Mouse (Mus musculus) Patski (cell line): Measurements from ENCODE around the gene Ceacam2. TPM values are rescaled to one million over a fixed set of nuclear protein-coding genes. Genes with fewer than 3 reads are reported as not detected.
A peak's percentile ranks its signal among the peaks of the same experiment; 100 is the strongest.
"Not testable (repeated sequence)": the region's sequence is repeated elsewhere in the genome, so short reads cannot be mapped to it uniquely, and the experiment has no call there.

Experiments
- ATAC-seq: fragments of 100-300 bp; one replicate; pipeline ENCODE4 v1.8.0; 2021
- CTCF ChIA-PET: fragments of 350-600 bp; sonication (Branson Sonifier 250); formaldehyde crosslinking; loops from one replicate; lab custom pipeline; 2022; ENCODE audit warnings: inconsistent platforms; lab: Charles Lee
- POLR2A ChIA-PET: fragments of 350-600 bp; sonication (Branson Sonifier 250); formaldehyde crosslinking; loops from one replicate; lab custom pipeline; 2022; ENCODE audit warnings: antibody characterized with exemption, inconsistent platforms; lab: Charles Lee
- DNase-seq: peaks from one replicate; pipeline ENCODE4 v3.0.0-alpha.2; 2011; ENCODE audit warnings: low read depth, low spot score
- H3K27me3 ChIP-seq: fragments of 371-371 bp; one replicate; pipeline ENCODE4 v1.5.1; 2021
- CTCF ChIP-seq: fragments of 100-300 bp; IDR thresholded peaks from one replicate; pipeline ENCODE4 v1.5.1; 2021
- in situ Hi-C: fragments of 300-500 bp; cut with MboI; formaldehyde crosslinking; loops from 3 replicates; pipeline ENCODE4 v1.11.1; 2018; ENCODE audit warnings: low pct_unique_long_range_greater_than_20kb, mixed read lengths
- polyA plus RNA-seq: library from polyadenylated mRNA; unstranded; gene quantifications from one replicate; pipeline ENCODE4 v1.2.3, GENCODE M21; 2021

Ceacam2 gene
- polyA plus RNA-seq, 1 experiment from 2014 or later, result 0.28 TPM

DNA sequence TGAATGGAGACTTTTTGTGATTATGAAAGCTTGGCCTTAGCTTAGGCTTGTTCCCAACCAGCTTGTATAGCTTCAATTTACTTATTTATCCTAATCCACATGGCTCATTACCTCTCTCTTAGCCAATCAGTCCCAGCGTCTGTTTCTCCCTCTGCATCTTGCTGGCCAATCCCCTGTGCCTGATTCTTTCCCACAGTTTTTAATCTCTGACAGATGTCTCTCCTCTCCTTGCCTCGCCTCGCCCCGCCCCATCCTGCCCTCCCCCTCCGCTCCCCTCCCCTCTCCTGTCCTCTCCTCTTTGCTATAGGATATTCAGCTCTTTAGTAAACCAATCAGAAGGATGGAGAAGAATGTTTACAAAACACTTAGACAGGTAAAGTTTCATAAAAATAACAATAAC lies 54.6 kb downstream of the Ceacam2 start:
- H3K27me3 ChIP-seq, result no peaks in the 10 kb centered on the region
- TF ChIP-seq CTCF, result no peak
- CTCF ChIA-PET, result no interaction called here
- no peak for ATAC-seq
- POLR2A ChIA-PET, result no interaction called here
- in situ Hi-C loops, result no loop called here
- no peak for DNase-seq

DNA sequence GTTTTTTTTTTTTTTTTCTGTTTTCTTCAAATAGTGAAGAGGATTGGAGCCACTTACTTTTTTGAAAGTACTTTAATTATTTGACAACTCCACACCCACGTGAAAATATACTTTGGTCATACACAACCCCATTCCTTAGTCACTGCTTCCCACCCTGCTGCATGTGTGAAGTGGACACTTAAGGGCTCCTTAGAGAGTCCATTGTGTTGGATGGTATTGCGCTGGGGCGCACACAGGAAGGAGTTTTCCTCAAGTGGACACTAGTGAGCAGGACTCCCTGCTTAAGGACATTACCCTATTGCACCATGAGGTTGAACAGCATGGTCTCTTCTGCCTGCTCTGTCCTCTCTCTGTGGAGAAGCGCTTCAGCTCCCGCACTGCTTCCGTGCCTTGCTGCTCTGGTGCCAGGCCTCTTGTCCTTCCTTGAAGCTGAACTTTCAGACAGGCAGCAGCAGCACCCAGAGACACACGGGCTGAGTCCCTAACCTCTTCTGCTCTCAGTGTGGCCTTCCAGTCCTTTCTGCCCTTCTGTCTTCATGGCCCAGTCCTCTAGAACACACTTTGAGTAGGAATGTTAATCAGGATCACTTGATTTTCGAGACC lies 56.4 kb downstream of the Ceacam2 start:
- TF ChIP-seq CTCF, result no peak

DNA sequence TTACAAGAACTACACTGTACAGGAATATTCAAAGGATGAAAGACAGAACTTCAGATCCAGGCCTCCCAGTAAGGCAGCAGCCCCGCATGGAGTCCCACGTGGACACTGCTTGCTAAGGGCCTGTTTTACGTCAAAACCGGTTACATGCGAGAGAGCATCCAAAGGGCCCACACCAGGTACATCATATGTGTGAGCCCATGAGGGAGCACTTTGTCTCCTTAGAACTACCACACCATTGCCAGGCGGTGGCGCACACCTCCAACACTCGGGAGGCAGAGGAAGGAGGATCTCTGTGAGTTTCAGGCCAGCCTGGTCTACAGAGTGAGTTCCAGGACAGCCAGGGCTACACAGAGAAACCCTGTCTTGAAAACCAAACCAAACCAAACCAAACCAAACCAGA lies 58.9 kb downstream of the Ceacam2 start:
- DNase-seq, H3K27me3 ChIP-seq, ATAC-seq, POLR2A ChIA-PET: not testable (repeated sequence)
- CTCF ChIA-PET, result interaction anchor here (2.3 kb wide), 1 partner anchor 56 kb away, joined by 6 read pairs; no protein-coding TSS in a partner anchor
- TF ChIP-seq CTCF, result peak; percentile 29
- in situ Hi-C loops, result loop anchor here (5.0 kb wide), 3 partner anchors 53 to 703 kb away; partner anchors contain the start of gene Ceacam10

More for the DNA sequence above, 56.4 kb downstream of the Ceacam2 start:
- no peaks in the 10 kb centered on the region for H3K27me3 ChIP-seq
- POLR2A ChIA-PET, result no interaction called here
- DNase-seq (no peak), ATAC-seq (no peak)
- CTCF ChIA-PET, result no interaction called here
- in situ Hi-C loops, result loop anchor here (5.0 kb wide), 3 partner anchors 56 to 706 kb away; partner anchors contain the start of gene Ceacam10

DNA sequence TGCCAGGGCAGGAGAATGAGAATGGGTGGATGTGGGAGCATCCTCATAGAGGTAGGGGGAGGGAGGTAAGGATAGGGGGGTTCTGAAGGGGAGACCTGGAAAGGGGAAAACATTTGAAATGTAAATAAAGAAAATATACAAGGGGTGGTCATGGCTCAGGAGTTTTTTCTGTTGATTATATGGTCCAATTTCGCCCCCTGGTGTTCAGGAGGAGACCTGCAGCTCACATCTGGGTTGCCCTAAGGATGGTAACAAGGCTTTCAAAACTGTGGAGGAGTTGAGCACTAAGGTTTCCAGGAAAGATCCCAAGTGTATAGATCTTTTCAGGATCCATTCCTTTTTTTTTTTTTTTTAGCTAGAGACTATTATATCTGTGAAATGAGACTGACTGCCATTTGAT lies 60.2 kb downstream of the Ceacam2 start:
- TF ChIP-seq CTCF, result peak; percentile 78
- in situ Hi-C loops, result loop anchor here (5.0 kb wide), 1 partner anchor 58 kb away; the partner anchor contains the start of gene Ceacam2
- DNase-seq (no peak), ATAC-seq (no peak)
- CTCF ChIA-PET, result interaction anchor here (0.8 to 1.6 kb wide), 3 partner anchors 20 to 54 kb away, joined by 4 to 13 read pairs (median 6); no protein-coding TSS in a partner anchor
- POLR2A ChIA-PET, result no interaction called here
- no peaks in the 10 kb centered on the region for H3K27me3 ChIP-seq

DNA sequence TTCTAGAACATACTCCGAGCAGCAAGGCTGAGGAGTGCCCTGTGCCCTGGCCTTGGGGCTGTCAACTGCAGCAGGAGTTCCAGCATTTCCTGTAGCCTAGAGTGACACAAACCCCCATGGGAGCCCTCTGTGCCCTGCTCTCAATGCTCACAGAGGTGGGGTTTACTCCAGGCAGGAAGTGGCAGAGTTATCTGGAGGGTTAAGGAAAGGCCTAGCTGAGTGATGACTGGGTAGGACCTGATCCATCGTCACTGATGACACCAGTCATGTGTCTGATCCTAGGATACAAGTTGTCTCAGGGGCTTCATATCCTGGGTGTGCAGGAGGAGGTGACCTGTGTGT lies 61.9 kb downstream of the Ceacam2 start:
- POLR2A ChIA-PET, H3K27me3 ChIP-seq, DNase-seq, ATAC-seq: not testable (repeated sequence)
- CTCF ChIA-PET, result interaction anchor here (1.3 kb wide), 1 partner anchor 51 kb away, joined by 3 read pairs; no protein-coding TSS in a partner anchor
- in situ Hi-C loops, result loop anchor here (5.0 kb wide), 1 partner anchor 60 kb away; the partner anchor contains the start of gene Ceacam2

DNA sequence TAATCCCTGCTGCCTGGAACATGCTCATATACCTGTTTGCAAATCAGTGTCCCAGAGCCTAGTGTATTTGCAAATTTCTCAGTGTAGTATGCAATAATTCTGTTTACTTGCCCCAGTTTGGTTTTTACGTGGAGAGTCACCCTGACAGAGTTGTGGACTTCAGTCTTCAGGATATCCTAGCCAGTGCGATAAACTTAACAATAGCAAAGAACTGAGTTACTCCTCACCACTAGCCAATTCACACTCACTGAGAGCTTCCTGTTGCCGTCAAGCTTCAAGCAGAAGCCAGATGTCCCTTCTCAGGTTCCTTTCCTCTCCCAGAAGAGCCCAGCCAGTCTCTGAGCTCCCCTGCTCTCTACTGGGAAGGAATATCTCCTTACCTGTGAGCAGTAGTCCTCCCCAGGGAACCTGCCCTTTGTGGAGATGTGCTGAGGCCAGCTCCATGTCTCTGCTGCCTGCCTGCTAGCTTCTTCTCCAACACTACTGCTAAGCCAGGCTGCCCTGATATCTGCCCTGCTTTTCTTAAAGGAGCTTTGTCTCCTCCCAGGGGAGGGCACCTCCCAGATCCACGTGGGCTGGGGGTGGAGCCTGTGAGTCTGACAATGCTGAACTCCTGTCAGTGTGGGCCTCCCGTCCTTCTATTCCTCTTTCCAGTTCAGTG lies 62.4 kb downstream of the Ceacam2 start, which contains the start of gene Ceacam1:
Gene Ceacam1 (minus strand): TSS at position 513 of the 661 bp plus-strand sequence.
- CTCF ChIA-PET, result interaction anchor here (1.3 kb wide), 1 partner anchor 51 kb away, joined by 3 read pairs; no protein-coding TSS in a partner anchor
- ATAC-seq, DNase-seq, H3K27me3 ChIP-seq, POLR2A ChIA-PET: not testable (repeated sequence)
- in situ Hi-C loops, result loop anchor here (5.0 kb wide), 1 partner anchor 60 kb away; the partner anchor contains the start of gene Ceacam2

DNA sequence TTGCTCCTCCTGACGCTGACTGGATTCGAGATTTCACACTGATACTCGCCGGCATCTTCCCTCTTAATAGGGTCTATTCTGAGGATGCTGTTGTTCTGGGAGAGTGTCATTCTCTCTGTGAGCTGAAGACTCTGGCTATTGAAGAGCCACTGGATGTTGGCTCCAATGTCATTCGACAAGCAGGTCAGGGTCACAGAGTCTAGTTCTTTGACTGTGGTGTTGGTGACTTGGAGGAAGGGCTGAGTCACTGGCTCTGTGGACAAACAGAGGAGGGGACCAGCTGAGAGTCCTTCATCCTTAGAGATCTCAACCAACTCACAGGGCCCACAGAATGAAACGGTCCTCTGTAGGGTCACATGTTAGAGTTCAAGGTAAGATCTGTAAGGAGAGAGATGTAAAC lies 67.8 kb downstream of the Ceacam2 start:
- CTCF ChIA-PET, POLR2A ChIA-PET, H3K27me3 ChIP-seq, ATAC-seq, DNase-seq, in situ Hi-C loops: not testable (repeated sequence)

Other genes starting within 250 kb of the Ceacam2 start
- gene Pafah1b3, start 241.9 kb downstream of the Ceacam2 start, polyA plus RNA-seq, result 157 TPM
- 0.18 TPM for gene Prr19, start 238.4 kb downstream of the Ceacam2 start, polyA plus RNA-seq
- gene Tmem145, start 233.8 kb downstream of the Ceacam2 start, polyA plus RNA-seq, result 1.7 TPM
- gene Megf8, start 222.7 kb downstream of the Ceacam2 start, polyA plus RNA-seq, result 105 TPM
- gene Cnfn, start 170.1 kb downstream of the Ceacam2 start, polyA plus RNA-seq, result not detected
- 13.2 TPM for gene Lipe, start 141.1 kb downstream of the Ceacam2 start, polyA plus RNA-seq
- gene Cxcl17, start 127.0 kb downstream of the Ceacam2 start, polyA plus RNA-seq, result 0.10 TPM
- gene Ceacam1, start 62.3 kb downstream of the Ceacam2 start, polyA plus RNA-seq, result 1.2 TPM
- gene Erich4, start 76.0 kb upstream of the Ceacam2 start, polyA plus RNA-seq, result not detected
- gene Dmac2, start 79.6 kb upstream of the Ceacam2 start, polyA plus RNA-seq, result 43.3 TPM
- 0.23 TPM for gene B3gnt8, start 86.8 kb upstream of the Ceacam2 start, polyA plus RNA-seq
- 72.5 TPM for gene Bckdha, start 119.1 kb upstream of the Ceacam2 start, polyA plus RNA-seq
- 32.9 TPM for gene Exosc5, start 119.3 kb upstream of the Ceacam2 start, polyA plus RNA-seq
- 0.49 TPM for gene Tmem91, start 135.3 kb upstream of the Ceacam2 start, polyA plus RNA-seq
- gene B9d2, start 140.9 kb upstream of the Ceacam2 start, polyA plus RNA-seq, result 40.2 TPM
- 29.7 TPM for gene Tgfb1, start 147.1 kb upstream of the Ceacam2 start, polyA plus RNA-seq
- 33.7 TPM for gene Ccdc97, start 179.2 kb upstream of the Ceacam2 start, polyA plus RNA-seq
- 123 TPM for gene Hnrnpul1, start 214.9 kb upstream of the Ceacam2 start, polyA plus RNA-seq
- 473 TPM for gene Axl, start 248.8 kb upstream of the Ceacam2 start, polyA plus RNA-seq